Mouse (Mus musculus) bone marrow macrophage, adult 2 months (primary cell): ENCODE results near the gene Fanca. TPM values are rescaled to one million over a fixed set of nuclear protein-coding genes. Genes with fewer than 3 reads are reported as not detected.
"Not testable (repeated sequence)": the region's sequence is repeated elsewhere in the genome, so short reads cannot be mapped to it uniquely, and the experiment has no call there.

Source experiments
- H3K27ac ChIP-seq: 2 replicates; pipeline ENCODE4 v1.5.1; 2012; ENCODE audit warnings: low read depth, low read length; ENCODE audit not compliant: insufficient read depth
- H3K4me1 ChIP-seq: 2 replicates; pipeline ENCODE4 v1.6.1; 2012; ENCODE audit warnings: low read length; ENCODE audit not compliant: control insufficient read depth, insufficient read depth
- H3K4me3 ChIP-seq: 2 replicates; pipeline ENCODE4 v1.5.1; 2012; ENCODE audit warnings: mild to moderate bottlenecking, low read length, moderate library complexity; ENCODE audit not compliant: insufficient read depth
- CTCF ChIP-seq: IDR thresholded peaks from 2 replicates; pipeline ENCODE4 v1.5.1; 2012; ENCODE audit warnings: low read depth, mild to moderate bottlenecking, low read length, moderate library complexity
- POLR2A ChIP-seq: IDR thresholded peaks from 2 replicates; pipeline ENCODE4 v1.6.1; 2012; ENCODE audit warnings: mild to moderate bottlenecking, low read depth, low read length, borderline replicate concordance
- polyA plus RNA-seq: library from polyadenylated mRNA; stranded (reverse); fragments of >200 nt; gene quantifications from 2 replicates; pipeline ENCODE4 v1.2.4, GENCODE M21; 2012; ENCODE audit not compliant: missing spikeins, insufficient read depth, insufficient read length

Fanca gene
- polyA plus RNA-seq, 1 experiment: 13.6 TPM

GRCm38 (mm10) chr8:123279828-123280227 lies 38.5 kb downstream of the Fanca start:
- TF ChIP-seq CTCF (no peak), POLR2A (no peak)
- Histone ChIP-seq H3K27ac (no peak overlapping the region), H3K4me1 (peaks cover 25% of the 10 kb centered on the region)

GRCm38 (mm10) chr8:123278445-123278844 lies 39.9 kb downstream of the Fanca start:
- Histone ChIP-seq H3K4me3 (no peak overlapping the region), H3K27ac (no peak overlapping the region), H3K4me1 (peaks cover 25% of the 10 kb centered on the region)
- TF ChIP-seq CTCF (no peak), POLR2A (no peak)

More at GRCm38 (mm10) chr8:123279828-123280227, 38.5 kb downstream of the Fanca start:
- no peak overlapping the region for H3K4me3 ChIP-seq

- no peak overlapping the region for H3K27ac ChIP-seq
These were observed 43.3 kb downstream of the Fanca start for GRCm38 (mm10) chr8:123275096-123275495.

GRCm38 (mm10) chr8:123274447-123274846 lies 43.9 kb downstream of the Fanca start:
- Histone ChIP-seq H3K27ac (no peak overlapping the region), H3K4me3 (no peak overlapping the region), H3K4me1 (peaks cover 3% of the 10 kb centered on the region)
- TF ChIP-seq POLR2A (no peak), CTCF (no peak)

More at GRCm38 (mm10) chr8:123275096-123275495, 43.3 kb downstream of the Fanca start:
- Histone ChIP-seq H3K4me1 (peaks cover 7% of the 10 kb centered on the region), H3K4me3 (no peak overlapping the region)
- TF ChIP-seq POLR2A (no peak), CTCF (no peak)

GRCm38 (mm10) chr8:123271901-123272300 lies 46.5 kb downstream of the Fanca start:
- Histone ChIP-seq H3K4me1 (no peaks in the 10 kb centered on the region), H3K27ac (no peak overlapping the region), H3K4me3 (no peak overlapping the region)
- no peak for TF ChIP-seq CTCF
- no peak for TF ChIP-seq POLR2A

- Histone ChIP-seq H3K4me3 (no peak overlapping the region), H3K4me1 (no peaks in the 10 kb centered on the region), H3K27ac (no peak overlapping the region)
- TF ChIP-seq CTCF: no peak
- no peak for TF ChIP-seq POLR2A
These were observed 47.2 kb downstream of the Fanca start for GRCm38 (mm10) chr8:123271147-123271546.

GRCm38 (mm10) chr8:123267926-123268656 lies 50.3 kb downstream of the Fanca start:
- Histone ChIP-seq H3K4me3 (no peak overlapping the region), H3K27ac (no peak overlapping the region), H3K4me1 (no peaks in the 10 kb centered on the region)
- TF ChIP-seq POLR2A (no peak), CTCF (no peak)

GRCm38 (mm10) chr8:123257593-123257992 lies 60.8 kb downstream of the Fanca start:
- H3K4me1 ChIP-seq, H3K4me3 ChIP-seq, H3K27ac ChIP-seq: not testable (repeated sequence)

GRCm38 (mm10) chr8:123257114-123257513 lies 61.3 kb downstream of the Fanca start:
- H3K4me3 ChIP-seq: no peak overlapping the region
- H3K4me1 ChIP-seq: peaks cover 12% of the 10 kb centered on the region
- H3K27ac ChIP-seq: no peak overlapping the region
- no peak for TF ChIP-seq POLR2A
- no peak for TF ChIP-seq CTCF

GRCm38 (mm10) chr8:123255170-123255569 lies 63.2 kb downstream of the Fanca start:
- TF ChIP-seq CTCF (no peak), POLR2A (no peak)
- Histone ChIP-seq H3K4me3 (peak overlapping the region; percentile 99), H3K4me1 (peaks cover 31% of the 10 kb centered on the region), H3K27ac (no peak overlapping the region)
